Mouse (Mus musculus) forebrain, embryonic 12.5 days (tissue): ENCODE measurements around the gene Sat2. TPM values are rescaled to one million over a fixed set of nuclear protein-coding genes. Genes with fewer than 3 reads are reported as not detected.

Experiments
- ATAC-seq: fragments of 200-750 bp; cut with Nextera tagmentation; 2 replicates; pipeline ENCODE4 v1.8.0; 2017; ENCODE audit warnings: moderate TSS enrichment; ENCODE audit not compliant: low FRiP score
- H3K27ac ChIP-seq: fragments of 300-500 bp; sonication (generic); 2 replicates; pipeline ENCODE4 v1.5.1; 2016; ENCODE audit warnings: mild to moderate bottlenecking
- H3K27me3 ChIP-seq: fragments of 300-500 bp; sonication (generic); 2 replicates; pipeline ENCODE4 v1.6.1; 2016; ENCODE audit warnings: mild to moderate bottlenecking
- H3K36me3 ChIP-seq: fragments of 300-500 bp; sonication (generic); replicated peaks from 2 replicates; pipeline ENCODE4 v1.6.1; 2016; ENCODE audit warnings: mild to moderate bottlenecking
- H3K4me1 ChIP-seq: fragments of 300-500 bp; sonication (generic); 2 replicates; pipeline ENCODE4 v1.6.1; 2016
- H3K4me2 ChIP-seq: fragments of 300-500 bp; sonication (generic); 2 replicates; pipeline ENCODE4 v1.6.1; 2016; ENCODE audit warnings: mild to moderate bottlenecking, moderate library complexity
- H3K4me3 ChIP-seq: fragments of 300-500 bp; sonication (generic); replicated peaks from 2 replicates; pipeline ENCODE4 v1.5.1; 2016; ENCODE audit warnings: mild to moderate bottlenecking
- H3K9ac ChIP-seq: fragments of 300-500 bp; sonication (generic); 2 replicates; pipeline ENCODE4 v1.6.1; 2016; ENCODE audit warnings: mild to moderate bottlenecking
- H3K9me3 ChIP-seq: fragments of 300-500 bp; sonication (generic); 2 replicates; pipeline ENCODE4 v1.6.1; 2016
- WGBS: fragments of 180-500 bp; shearing (Covaris S2); methylation state at CpG from one replicate; pipeline ENCODE4 v1.1.7; 2016; 5-methylcytosine and 5-hydroxymethylcytosine counted together
- polyA plus RNA-seq: library from polyadenylated mRNA; unstranded; fragments of >200 nt; fragmentation: Nextera tagmentation; extraction: Ambion mirVana; gene quantifications from 2 replicates; pipeline ENCODE4 v1.2.1, GENCODE M21; 2016

Gene Sat2
- polyA plus RNA-seq, 1 experiment from 2014 or later = 21.5 TPM

DNA sequence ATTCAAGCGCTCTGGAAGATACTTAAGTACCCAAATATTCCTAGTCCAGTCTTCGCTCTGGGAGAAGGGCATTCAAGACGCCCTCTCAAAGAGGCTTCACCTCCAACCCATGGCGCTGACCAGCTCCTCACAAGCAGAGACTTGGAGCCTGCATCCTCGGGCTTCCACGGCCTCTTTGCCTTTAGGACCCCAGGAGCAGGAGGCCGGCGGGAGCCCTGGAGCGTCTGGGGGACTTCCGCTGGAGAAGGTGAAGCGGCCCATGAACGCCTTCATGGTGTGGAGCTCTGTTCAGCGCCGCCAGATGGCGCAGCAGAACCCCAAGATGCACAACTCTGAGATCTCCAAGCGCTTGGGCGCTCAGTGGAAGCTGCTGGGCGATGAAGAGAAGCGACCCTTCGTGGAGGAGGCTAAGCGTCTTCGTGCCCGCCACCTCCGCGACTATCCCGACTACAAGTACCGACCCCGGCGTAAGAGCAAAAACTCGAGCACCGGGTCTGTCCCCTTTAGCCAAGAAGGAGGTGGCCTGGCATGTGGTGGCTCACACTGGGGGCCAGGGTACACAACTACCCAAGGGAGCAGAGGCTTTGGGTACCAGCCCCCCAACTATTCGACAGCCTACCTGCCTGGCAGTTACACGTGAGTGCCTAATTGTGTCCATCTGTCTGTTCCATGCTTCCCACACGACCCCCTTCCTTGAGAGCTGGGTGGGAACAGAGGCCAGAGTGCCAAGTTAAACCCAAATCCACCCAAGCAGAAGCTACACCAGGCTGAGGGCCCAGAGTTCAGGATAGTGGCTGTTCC lies 33.6 kb downstream of the Sat2 start, which contains the start of gene Sox15:
Sox15 (plus strand) TSS at position 51 of the 801 bp plus-strand sequence.
- peaks cover 16% of the 10 kb centered on the region for H3K4me1 ChIP-seq
- H3K27me3 ChIP-seq = no peaks in the 10 kb centered on the region
- peak within 1 kb of the TSS; percentile 46; the same call in 1 of the 2 replicates for H3K27ac ChIP-seq
- peak; percentile 79 for ATAC-seq
- 25% methylated on average over 34 of the region's 34 CpGs for WGBS
- H3K9ac ChIP-seq = no peak within 1 kb of the TSS
- no peaks in the 10 kb centered on the region for H3K9me3 ChIP-seq
- H3K4me3 ChIP-seq = no peak within 1 kb of the TSS; the same call in 1 of the 2 replicates
- H3K36me3 ChIP-seq = peaks cover 76% of the 10 kb centered on the region
- no peak within 1 kb of the TSS for H3K4me2 ChIP-seq

DNA sequence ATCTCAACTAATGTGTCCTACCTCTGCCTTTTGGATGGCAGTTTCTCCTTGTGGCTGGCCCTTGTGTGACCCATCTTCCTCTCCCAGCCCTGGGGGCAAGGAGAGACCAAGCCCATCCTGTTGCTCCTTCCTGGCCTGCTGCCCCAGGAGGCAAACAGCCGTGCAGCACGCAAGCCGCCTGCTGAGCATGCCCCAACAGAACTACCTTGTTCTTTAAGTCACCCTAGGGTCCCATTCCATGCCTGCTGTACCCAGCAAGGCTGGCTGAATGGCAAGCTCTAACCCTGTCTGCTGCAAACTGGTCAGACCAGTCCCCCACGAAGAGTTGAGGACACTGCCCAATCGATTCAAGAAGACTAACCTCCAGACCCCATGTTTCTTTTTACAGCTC lies 34.2 kb downstream of the Sat2 start:
- H3K4me3 ChIP-seq = no peak overlapping the region
- H3K4me2 ChIP-seq = no peak overlapping the region
- H3K9ac ChIP-seq = no peak overlapping the region
- H3K36me3 ChIP-seq = peaks cover 70% of the 10 kb centered on the region
- peaks cover 19% of the 10 kb centered on the region for H3K4me1 ChIP-seq
- no peak for ATAC-seq
- no peaks in the 10 kb centered on the region for H3K27me3 ChIP-seq
- WGBS = 87% methylated on average over 5 of the region's 5 CpGs
- H3K27ac ChIP-seq = no peak overlapping the region
- H3K9me3 ChIP-seq = no peaks in the 10 kb centered on the region

DNA sequence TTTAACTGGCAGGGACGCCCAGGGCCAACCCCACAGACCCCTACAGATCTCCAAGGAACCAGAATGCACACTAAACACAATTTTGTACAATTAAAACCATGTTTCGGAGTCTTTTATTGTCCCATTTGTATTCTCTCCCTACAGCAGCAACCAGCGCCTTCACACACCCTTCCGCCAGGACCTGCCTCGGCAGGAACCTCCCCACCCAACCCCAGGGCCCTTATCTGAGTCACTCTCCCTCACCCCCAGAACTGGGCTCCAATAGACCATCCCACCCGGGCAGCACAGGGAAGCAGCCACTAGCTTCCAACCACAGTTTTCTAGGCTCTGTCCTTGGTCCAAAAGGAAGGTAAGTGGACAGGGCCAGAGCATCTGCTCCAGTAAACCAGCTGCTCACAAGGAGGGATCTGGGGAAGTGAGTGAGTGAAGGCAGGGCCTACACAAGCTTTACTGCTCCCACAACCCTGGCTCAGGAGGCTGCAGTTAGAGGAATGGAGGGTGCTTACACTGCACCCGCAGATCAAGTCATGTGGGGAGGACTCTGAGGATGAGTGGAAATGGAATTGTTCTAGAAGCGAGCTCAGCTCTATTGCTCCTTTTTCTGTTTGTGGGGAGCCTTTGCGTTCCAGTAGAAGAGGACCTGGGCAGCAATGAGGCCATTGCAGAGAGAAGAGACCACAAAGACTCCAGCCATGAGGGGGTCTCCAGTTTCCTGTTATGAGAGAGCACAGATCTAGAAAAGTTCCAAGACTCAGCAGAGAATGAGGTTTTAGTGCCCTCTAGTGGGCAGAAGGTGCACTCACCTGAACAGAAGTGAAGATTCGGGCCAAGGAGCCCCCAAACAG lies 35.0 kb downstream of the Sat2 start:
- Histone ChIP-seq H3K9me3 (no peaks in the 10 kb centered on the region), H3K27ac (peak overlapping the region; percentile 36), H3K27me3 (no peaks in the 10 kb centered on the region), H3K36me3 (peaks cover 62% of the 10 kb centered on the region), H3K4me3 (0 out of 2 replicates have a peak overlapping the region, but pooled peaks have one; percentile 2), H3K4me2 (no peak overlapping the region), H3K4me1 (peaks cover 27% of the 10 kb centered on the region), H3K9ac (no peak overlapping the region)
- WGBS = 82% methylated on average over 10 of the region's 10 CpGs
- ATAC-seq = no peak

DNA sequence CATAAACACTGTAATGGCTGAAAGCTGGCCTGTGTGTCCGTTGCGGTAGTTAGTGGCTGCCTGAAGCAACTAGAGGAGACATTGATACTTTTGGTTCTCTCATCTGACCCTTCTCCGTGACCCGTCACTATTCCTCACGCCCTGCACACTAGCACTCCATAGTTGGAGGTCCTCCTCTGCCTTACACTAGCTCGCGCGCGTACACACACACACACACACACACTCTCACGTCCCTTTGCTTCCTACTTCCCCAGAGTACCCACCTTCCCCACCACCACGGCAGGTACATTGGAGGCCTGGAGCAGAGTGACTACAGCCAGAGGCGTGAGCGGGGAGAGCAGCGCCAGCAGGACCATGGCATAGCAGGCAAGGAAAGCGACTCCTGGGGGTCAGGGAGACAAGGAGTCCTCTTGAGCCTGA lies 35.6 kb downstream of the Sat2 start:
- ATAC-seq = no peak
- H3K4me2 ChIP-seq = no peak overlapping the region
- H3K36me3 ChIP-seq = peaks cover 56% of the 10 kb centered on the region
- H3K4me1 ChIP-seq = peaks cover 27% of the 10 kb centered on the region
- H3K27me3 ChIP-seq = no peaks in the 10 kb centered on the region
- WGBS = 83% methylated on average over 15 of the region's 15 CpGs
- no peaks in the 10 kb centered on the region for H3K9me3 ChIP-seq
- H3K4me3 ChIP-seq = 0 out of 2 replicates have a peak overlapping the region, but pooled peaks have one; percentile 2
- H3K9ac ChIP-seq = no peak overlapping the region
- no peak overlapping the region for H3K27ac ChIP-seq

DNA sequence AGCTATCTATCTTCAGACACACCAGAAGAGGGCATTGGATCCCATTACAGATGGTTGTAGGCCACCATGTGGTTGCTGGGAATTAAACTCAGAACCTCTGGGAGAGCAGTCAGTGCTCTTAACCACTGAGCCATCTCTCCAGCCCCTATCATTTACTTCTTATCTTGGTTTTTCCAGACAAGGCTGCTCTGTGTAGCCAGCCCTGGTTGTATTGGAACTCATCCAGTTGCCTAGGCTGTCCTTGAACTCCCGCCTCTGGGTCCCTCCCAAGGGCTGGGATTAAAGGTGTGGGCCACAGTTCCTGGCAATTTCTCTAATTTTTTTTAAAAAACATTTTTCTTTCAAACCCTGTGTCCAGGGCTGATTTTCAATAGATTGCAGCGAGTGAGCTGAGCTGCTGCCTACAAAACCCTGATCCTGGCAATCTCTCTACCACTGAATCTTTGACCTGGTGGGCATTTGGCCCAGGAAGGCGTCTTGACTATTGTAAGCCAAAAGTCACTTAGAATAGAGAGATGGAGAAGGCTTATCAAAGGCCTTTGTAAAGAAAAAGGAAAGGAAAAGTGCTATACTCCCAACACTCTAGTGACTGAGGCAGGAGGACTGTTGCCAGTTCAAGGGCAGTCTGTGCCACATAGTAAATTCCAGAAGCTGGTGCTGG lies 39.5 kb downstream of the Sat2 start:
- no peak for ATAC-seq
- peak overlapping the region; percentile 59 for H3K4me2 ChIP-seq
- peaks cover 54% of the 10 kb centered on the region for H3K36me3 ChIP-seq
- H3K4me3 ChIP-seq = peak overlapping the region; percentile 53
- H3K9ac ChIP-seq = peak overlapping the region; percentile 63
- H3K9me3 ChIP-seq = no peaks in the 10 kb centered on the region
- peaks cover 18% of the 10 kb centered on the region for H3K4me1 ChIP-seq
- peak overlapping the region; percentile 98 for H3K27ac ChIP-seq
- WGBS = 85% methylated on average over 3 of the region's 3 CpGs
- H3K27me3 ChIP-seq = no peaks in the 10 kb centered on the region

DNA sequence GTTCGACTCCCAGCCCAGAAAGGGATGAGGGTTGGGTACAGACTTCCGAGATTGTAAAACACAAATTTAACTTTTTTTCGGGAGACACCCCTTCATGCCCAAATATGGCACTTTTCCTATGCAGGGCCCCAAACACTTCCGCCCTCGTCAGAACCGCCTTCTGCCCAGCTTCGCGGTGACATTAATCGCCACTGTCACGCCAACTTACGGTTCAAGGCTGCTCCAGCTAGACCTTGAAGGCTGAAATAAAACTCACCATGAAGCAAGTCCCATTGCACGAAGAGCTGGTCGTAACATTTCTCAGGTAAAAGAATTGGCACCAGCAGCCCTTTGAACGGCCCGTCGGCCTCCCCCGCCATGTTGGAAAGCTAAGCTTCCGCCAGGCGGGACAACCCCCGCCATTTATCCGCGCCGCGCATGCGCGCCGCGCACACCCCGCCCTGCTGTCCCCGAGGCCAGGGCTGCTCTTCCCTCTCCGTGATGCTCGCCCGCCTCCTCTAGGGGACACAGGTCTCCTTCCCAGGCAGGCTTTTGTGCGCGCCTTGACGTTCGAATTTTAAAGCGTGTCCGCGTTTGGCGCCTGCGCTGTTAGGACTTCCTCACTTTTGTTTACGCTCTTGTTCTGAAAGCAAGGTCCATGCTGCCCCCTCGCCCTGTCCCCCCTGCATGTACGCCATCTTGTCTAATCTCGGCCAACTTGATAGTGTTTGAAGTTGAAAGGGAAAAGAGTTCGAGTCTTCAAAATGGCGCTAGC lies 40.6 kb downstream of the Sat2 start, which contains the start of gene Mpdu1:
Mpdu1 (minus strand) TSS at position 430 of the 754 bp plus-strand sequence.
- Histone ChIP-seq H3K4me2 (peak within 1 kb of the TSS; percentile 59), H3K9me3 (no peaks in the 10 kb centered on the region), H3K27ac (peak within 1 kb of the TSS; percentile 98), H3K9ac (peak within 1 kb of the TSS; percentile 63), H3K27me3 (no peaks in the 10 kb centered on the region), H3K36me3 (peaks cover 52% of the 10 kb centered on the region), H3K4me3 (peak within 1 kb of the TSS; percentile 53), H3K4me1 (peaks cover 18% of the 10 kb centered on the region)
- WGBS = under 1% methylated on average over 48 of the region's 48 CpGs
- peak; percentile 95 for ATAC-seq

DNA sequence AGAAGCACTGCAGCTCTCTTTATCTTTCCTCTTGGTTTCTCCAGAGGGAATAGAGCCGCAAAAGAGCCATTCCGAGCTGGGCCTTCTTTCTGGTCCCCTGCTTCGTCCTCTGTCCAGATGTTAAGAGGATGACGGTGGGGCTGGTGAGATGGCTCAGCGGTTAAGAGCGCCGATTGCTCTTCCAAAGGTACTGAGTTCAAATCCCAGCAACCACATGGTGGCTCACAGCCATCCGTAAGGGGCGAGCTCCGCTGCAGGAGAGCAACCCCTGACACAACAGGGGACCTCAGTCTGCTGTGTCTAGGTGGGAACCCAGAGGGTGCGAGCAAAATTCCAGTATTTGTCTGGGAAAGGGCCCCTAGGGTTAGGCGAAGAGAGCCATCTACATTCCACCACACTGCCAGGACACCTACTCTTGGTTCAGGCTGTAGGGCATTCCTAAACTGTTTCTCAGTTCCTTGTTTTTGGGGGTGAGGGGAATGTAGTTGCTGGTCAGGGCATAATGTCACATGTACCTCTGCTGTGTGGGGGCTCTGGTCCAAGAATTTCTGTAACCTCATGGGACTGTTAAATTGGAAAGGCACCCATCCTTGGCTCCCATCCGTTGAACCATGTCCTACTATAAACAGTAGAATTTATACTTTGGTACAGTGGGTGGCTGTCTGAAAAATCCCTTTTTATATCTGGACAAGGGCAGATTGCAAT lies 41.3 kb downstream of the Sat2 start:
- Histone ChIP-seq H3K36me3 (peaks cover 52% of the 10 kb centered on the region), H3K27me3 (no peaks in the 10 kb centered on the region), H3K9ac (peak overlapping the region; percentile 63), H3K4me1 (peaks cover 18% of the 10 kb centered on the region), H3K4me2 (peak overlapping the region; percentile 59), H3K9me3 (no peaks in the 10 kb centered on the region), H3K4me3 (peak overlapping the region; percentile 53), H3K27ac (peak overlapping the region; percentile 98)
- ATAC-seq = peak; percentile 18
- WGBS = 76% methylated on average over 13 of the region's 13 CpGs

DNA sequence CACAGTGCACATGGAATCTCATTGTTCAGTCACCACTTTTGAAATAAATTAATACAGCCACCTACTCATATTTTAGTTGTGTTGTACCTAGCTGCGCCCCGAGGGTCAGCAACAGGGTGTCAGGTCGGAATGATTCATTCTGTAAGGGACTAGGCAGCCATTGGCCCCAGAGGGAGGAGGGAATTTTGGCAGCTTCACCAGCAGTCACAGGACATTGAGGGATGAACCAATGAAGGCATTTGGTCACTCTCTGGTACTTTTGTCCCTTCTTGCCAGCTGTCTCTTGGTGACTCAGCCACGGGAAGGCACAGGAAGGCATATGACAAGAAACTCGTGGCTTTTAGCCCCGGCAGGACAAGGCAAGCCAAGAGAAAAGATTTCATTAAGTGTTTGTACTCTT lies 42.0 kb downstream of the Sat2 start:
- Histone ChIP-seq H3K4me3 (no peak overlapping the region), H3K4me1 (peaks cover 18% of the 10 kb centered on the region), H3K36me3 (peaks cover 52% of the 10 kb centered on the region), H3K4me2 (no peak overlapping the region), H3K9me3 (no peaks in the 10 kb centered on the region), H3K9ac (no peak overlapping the region), H3K27me3 (no peaks in the 10 kb centered on the region), H3K27ac (peak overlapping the region; percentile 98; the same call in 1 of the 2 replicates)
- ATAC-seq = no peak
- WGBS = 88% methylated on average over 6 of the region's 6 CpGs

DNA sequence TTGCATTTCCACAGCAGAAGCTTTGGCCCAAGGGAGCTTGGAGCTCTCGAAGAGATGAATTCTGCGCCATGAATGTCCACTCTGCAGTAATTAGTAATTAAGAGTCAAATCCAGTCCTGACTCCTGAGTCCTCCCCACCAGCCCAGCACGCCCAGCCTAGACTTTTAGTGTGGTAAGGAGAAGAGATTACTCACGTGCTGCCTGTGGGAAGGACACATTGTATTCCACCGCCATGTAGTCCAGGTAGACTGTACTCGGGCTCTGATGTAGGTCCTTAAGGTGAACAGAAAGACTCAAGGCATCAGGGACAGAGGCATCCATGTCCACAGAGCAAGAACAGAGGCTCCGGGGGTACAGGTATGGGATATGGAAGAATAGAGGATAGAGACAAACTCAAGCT lies 43.0 kb downstream of the Sat2 start:
- Histone ChIP-seq H3K4me3 (no peak overlapping the region), H3K9ac (no peak overlapping the region), H3K36me3 (peaks cover 58% of the 10 kb centered on the region), H3K27me3 (no peaks in the 10 kb centered on the region), H3K4me2 (no peak overlapping the region), H3K4me1 (peaks cover 26% of the 10 kb centered on the region), H3K9me3 (no peaks in the 10 kb centered on the region), H3K27ac (no peak overlapping the region)
- 94% methylated on average over 7 of the region's 7 CpGs for WGBS
- no peak for ATAC-seq

DNA sequence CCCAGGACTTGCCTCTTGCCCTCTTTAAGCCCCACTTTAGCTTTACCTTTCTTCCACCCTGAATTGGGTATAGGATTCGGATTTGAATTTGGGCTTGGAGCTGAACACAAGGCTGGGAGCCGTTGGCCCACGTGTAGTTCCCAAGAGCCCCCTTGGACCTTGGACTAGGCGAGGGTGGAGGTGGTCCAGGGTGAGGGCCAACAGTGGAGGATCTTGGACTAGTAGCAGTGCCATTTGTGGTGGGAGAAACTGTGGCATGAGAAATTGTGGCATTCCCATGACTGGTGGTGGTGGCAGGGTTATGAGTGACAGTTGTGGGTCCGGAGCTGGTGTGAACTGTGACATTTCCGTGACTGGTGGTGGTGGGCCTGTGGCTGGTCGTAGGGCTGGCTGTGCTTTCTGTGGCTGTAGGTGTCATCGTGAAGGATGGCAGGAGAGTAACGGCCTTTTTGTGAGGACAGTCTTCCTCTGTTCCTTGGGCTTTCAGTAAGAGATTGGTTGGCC lies 43.7 kb downstream of the Sat2 start:
- Histone ChIP-seq H3K9ac (no peak overlapping the region), H3K9me3 (no peaks in the 10 kb centered on the region), H3K27me3 (no peaks in the 10 kb centered on the region), H3K27ac (no peak overlapping the region), H3K36me3 (peaks cover 64% of the 10 kb centered on the region), H3K4me3 (no peak overlapping the region), H3K4me1 (peaks cover 33% of the 10 kb centered on the region), H3K4me2 (no peak overlapping the region)
- 82% methylated on average over 9 of the region's 9 CpGs for WGBS
- ATAC-seq = no peak
